Mouse (Mus musculus): Measurements from ENCODE around the gene Gpx4.

The Gpx4 gene

DNA sequence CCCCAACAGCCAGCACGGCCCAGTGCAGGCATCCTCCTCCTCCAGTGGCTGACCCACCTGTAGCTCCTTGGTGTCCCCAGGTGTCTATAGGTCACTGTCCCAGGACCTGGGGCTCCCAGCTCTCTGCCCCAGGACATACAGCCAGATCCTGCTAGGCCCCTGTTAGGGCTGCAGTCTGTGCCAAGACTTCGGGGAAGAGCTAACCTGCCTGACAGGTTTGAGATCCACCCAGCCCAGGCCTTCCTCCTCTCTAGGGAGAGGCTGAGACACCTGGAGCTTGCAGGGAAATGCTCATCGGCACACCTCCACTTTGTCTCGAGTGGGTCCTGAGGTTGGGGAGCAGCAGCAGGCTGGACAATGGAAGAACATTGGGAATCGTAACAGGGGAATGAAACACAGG is 59.0 kb downstream of the Gpx4 start:
- no peak for DNase-seq

Data from lung, postnatal 36 days (tissue).